Mouse (Mus musculus): ENCODE results near the gene Slc4a11. TPM values are rescaled to one million over a fixed set of nuclear protein-coding genes. Genes with fewer than 3 reads are reported as not detected.

Slc4a11 gene
- polyA plus RNA-seq, 1 experiment from 2014 or later, result 1.7 TPM

GRCm38 (mm10) chr2:130707057-130707456 is 9.7 kb upstream of the Slc4a11 start:
- no peak overlapping the region; the same call in 1 of the 2 replicates for H3K27ac ChIP-seq
- H3K9me3 ChIP-seq, result no peaks in the 10 kb centered on the region
- H3K4me2 ChIP-seq (replicated peaks), result no peak overlapping the region
- H3K9ac ChIP-seq, result no peak overlapping the region
- no peak overlapping the region for H3K4me3 ChIP-seq
- peaks cover 39% of the 10 kb centered on the region for H3K36me3 ChIP-seq
- no peaks in the 10 kb centered on the region for H3K27me3 ChIP-seq
- ATAC-seq (ENCODE audit: low FRiP score, low read depth), result no peak
- H3K4me1 ChIP-seq, result peaks cover 12% of the 10 kb centered on the region
- WGBS, result 36% methylated on average over 10 of the region's 10 CpGs

- Histone ChIP-seq H3K36me3 (peaks cover 34% of the 10 kb centered on the region), H3K27me3 (no peaks in the 10 kb centered on the region), H3K4me1 (peaks cover 12% of the 10 kb centered on the region), H3K9ac (no peak overlapping the region), H3K27ac (no peak overlapping the region), H3K4me3 (no peak overlapping the region), H3K4me2 (replicated peaks) (no peak overlapping the region), H3K9me3 (no peaks in the 10 kb centered on the region)
- 57% methylated on average over 4 of the region's 4 CpGs for WGBS
- no peak for ATAC-seq (ENCODE audit: low FRiP score, low read depth)
Observed at GRCm38 (mm10) chr2:130706602-130707001, 9.3 kb upstream of the Slc4a11 start.

- WGBS, result 67% methylated on average over 6 of the region's 6 CpGs
- H3K27me3 ChIP-seq, result no peaks in the 10 kb centered on the region
- H3K4me1 ChIP-seq, result peaks cover 12% of the 10 kb centered on the region
- H3K9me3 ChIP-seq, result no peaks in the 10 kb centered on the region
- no peak overlapping the region for H3K4me2 ChIP-seq (replicated peaks)
- H3K36me3 ChIP-seq, result peaks cover 20% of the 10 kb centered on the region
- no peak overlapping the region for H3K27ac ChIP-seq
- H3K9ac ChIP-seq, result no peak overlapping the region
- H3K4me3 ChIP-seq, result no peak overlapping the region
- ATAC-seq (ENCODE audit: low FRiP score, low read depth), result no peak
Observed at GRCm38 (mm10) chr2:130705178-130705577, 7.9 kb upstream of the Slc4a11 start.

GRCm38 (mm10) chr2:130704040-130705001 is 7.0 kb upstream of the Slc4a11 start:
- no peaks in the 10 kb centered on the region for H3K9me3 ChIP-seq
- WGBS, result 51% methylated on average over 9 of the region's 9 CpGs
- peaks cover 12% of the 10 kb centered on the region for H3K4me1 ChIP-seq
- no peak for ATAC-seq (ENCODE audit: low FRiP score, low read depth)
- no peak overlapping the region for H3K4me2 ChIP-seq (replicated peaks)
- H3K27ac ChIP-seq, result peak overlapping the region; percentile 70
- H3K27me3 ChIP-seq, result peaks cover 8% of the 10 kb centered on the region
- H3K4me3 ChIP-seq, result no peak overlapping the region
- H3K9ac ChIP-seq, result no peak overlapping the region
- peaks cover 13% of the 10 kb centered on the region for H3K36me3 ChIP-seq

GRCm38 (mm10) chr2:130697821-130698266 is 525 bp upstream of the Slc4a11 start:
- Histone ChIP-seq H3K4me3 (peak overlapping the region; percentile 65), H3K4me2 (replicated peaks) (peak overlapping the region; percentile 99), H3K27ac (no peak overlapping the region), H3K36me3 (no peaks in the 10 kb centered on the region), H3K9ac (peak overlapping the region; percentile 72), H3K4me1 (peaks cover 12% of the 10 kb centered on the region), H3K27me3 (peaks cover 58% of the 10 kb centered on the region), H3K9me3 (no peaks in the 10 kb centered on the region)
- WGBS, result 2% methylated on average over 14 of the region's 14 CpGs
- ATAC-seq (ENCODE audit: low FRiP score, low read depth), result no peak

GRCm38 (mm10) chr2:130696700-130697152 is 593 bp downstream of the Slc4a11 start:
- H3K36me3 ChIP-seq, result no peaks in the 10 kb centered on the region
- peaks cover 58% of the 10 kb centered on the region for H3K27me3 ChIP-seq
- H3K4me1 ChIP-seq, result peaks cover 12% of the 10 kb centered on the region
- H3K4me3 ChIP-seq, result peak overlapping the region; percentile 65
- H3K9me3 ChIP-seq, result no peaks in the 10 kb centered on the region
- peak overlapping the region; percentile 72 for H3K9ac ChIP-seq
- H3K4me2 ChIP-seq (replicated peaks), result peak overlapping the region; percentile 99
- peak; percentile 30; the same call in 1 of the 2 replicates for ATAC-seq (ENCODE audit: low FRiP score, low read depth)
- 2% methylated on average over 31 of the region's 31 CpGs for WGBS
- H3K27ac ChIP-seq, result no peak overlapping the region

- peaks cover 12% of the 10 kb centered on the region for H3K4me1 ChIP-seq
- WGBS, result 45% methylated on average over 3 of the region's 3 CpGs
Observed at GRCm38 (mm10) chr2:130693563-130693962, 3.8 kb downstream of the Slc4a11 start.

GRCm38 (mm10) chr2:130689011-130689410 is 8.3 kb downstream of the Slc4a11 start:
- Histone ChIP-seq H3K9me3 (no peaks in the 10 kb centered on the region), H3K27ac (no peak overlapping the region), H3K27me3 (no peaks in the 10 kb centered on the region), H3K4me3 (no peak overlapping the region), H3K4me2 (replicated peaks) (no peak overlapping the region), H3K36me3 (peaks cover 22% of the 10 kb centered on the region), H3K4me1 (no peaks in the 10 kb centered on the region), H3K9ac (no peak overlapping the region)
- ATAC-seq (ENCODE audit: low FRiP score, low read depth), result no peak
- whole genome bisulfite sequencing, result 81% methylated on average over 2 of the region's 2 CpGs

More at GRCm38 (mm10) chr2:130693563-130693962, 3.8 kb downstream of the Slc4a11 start:
- H3K4me2 ChIP-seq (replicated peaks), result no peak overlapping the region
- no peaks in the 10 kb centered on the region for H3K9me3 ChIP-seq
- ATAC-seq (ENCODE audit: low FRiP score, low read depth), result no peak
- H3K4me3 ChIP-seq, result no peak overlapping the region
- H3K36me3 ChIP-seq, result no peaks in the 10 kb centered on the region
- H3K9ac ChIP-seq, result no peak overlapping the region
- H3K27me3 ChIP-seq, result peaks cover 43% of the 10 kb centered on the region
- H3K27ac ChIP-seq, result no peak overlapping the region

- Histone ChIP-seq H3K9ac (no peak overlapping the region), H3K9me3 (no peaks in the 10 kb centered on the region), H3K36me3 (peaks cover 55% of the 10 kb centered on the region), H3K4me2 (replicated peaks) (no peak overlapping the region), H3K4me3 (no peak overlapping the region), H3K27me3 (no peaks in the 10 kb centered on the region), H3K27ac (no peak overlapping the region), H3K4me1 (no peaks in the 10 kb centered on the region)
- WGBS, result 90% methylated on average over 9 of the region's 9 CpGs
- ATAC-seq (ENCODE audit: low FRiP score, low read depth), result no peak
Observed at GRCm38 (mm10) chr2:130685426-130685825, 11.9 kb downstream of the Slc4a11 start.

GRCm38 (mm10) chr2:130681531-130681930 is 15.8 kb downstream of the Slc4a11 start:
- no peak overlapping the region for H3K4me3 ChIP-seq
- peaks cover 94% of the 10 kb centered on the region for H3K36me3 ChIP-seq
- no peaks in the 10 kb centered on the region for H3K9me3 ChIP-seq
- 86% methylated on average over 3 of the region's 3 CpGs for WGBS
- no peak overlapping the region for H3K4me2 ChIP-seq (replicated peaks)
- H3K9ac ChIP-seq, result no peak overlapping the region
- no peak overlapping the region for H3K27ac ChIP-seq
- no peak for ATAC-seq (ENCODE audit: low FRiP score, low read depth)
- H3K27me3 ChIP-seq, result no peaks in the 10 kb centered on the region
- H3K4me1 ChIP-seq, result no peaks in the 10 kb centered on the region

- no peak for ATAC-seq (ENCODE audit: low FRiP score, low read depth)
- H3K4me3 ChIP-seq, result no peak overlapping the region
Observed at GRCm38 (mm10) chr2:130679899-130680298, 17.4 kb downstream of the Slc4a11 start.

GRCm38 (mm10) chr2:130679154-130679553 is 18.2 kb downstream of the Slc4a11 start:
- no peak for ATAC-seq (ENCODE audit: low FRiP score, low read depth)
- WGBS, result 94% methylated on average over 12 of the region's 12 CpGs
- Histone ChIP-seq H3K4me1 (no peaks in the 10 kb centered on the region), H3K4me3 (no peak overlapping the region), H3K9ac (no peak overlapping the region), H3K27me3 (no peaks in the 10 kb centered on the region), H3K9me3 (no peaks in the 10 kb centered on the region), H3K27ac (no peak overlapping the region), H3K4me2 (replicated peaks) (no peak overlapping the region), H3K36me3 (peaks cover 95% of the 10 kb centered on the region)

More at GRCm38 (mm10) chr2:130679899-130680298, 17.4 kb downstream of the Slc4a11 start:
- Histone ChIP-seq H3K4me1 (no peaks in the 10 kb centered on the region), H3K4me2 (replicated peaks) (no peak overlapping the region), H3K27me3 (no peaks in the 10 kb centered on the region), H3K9me3 (no peaks in the 10 kb centered on the region), H3K27ac (no peak overlapping the region), H3K36me3 (peaks cover 96% of the 10 kb centered on the region), H3K9ac (no peak overlapping the region)
- 92% methylated on average over 6 of the region's 6 CpGs for WGBS

All from limb, embryonic 13.5 days (tissue).